In the genomic region with DNA sequence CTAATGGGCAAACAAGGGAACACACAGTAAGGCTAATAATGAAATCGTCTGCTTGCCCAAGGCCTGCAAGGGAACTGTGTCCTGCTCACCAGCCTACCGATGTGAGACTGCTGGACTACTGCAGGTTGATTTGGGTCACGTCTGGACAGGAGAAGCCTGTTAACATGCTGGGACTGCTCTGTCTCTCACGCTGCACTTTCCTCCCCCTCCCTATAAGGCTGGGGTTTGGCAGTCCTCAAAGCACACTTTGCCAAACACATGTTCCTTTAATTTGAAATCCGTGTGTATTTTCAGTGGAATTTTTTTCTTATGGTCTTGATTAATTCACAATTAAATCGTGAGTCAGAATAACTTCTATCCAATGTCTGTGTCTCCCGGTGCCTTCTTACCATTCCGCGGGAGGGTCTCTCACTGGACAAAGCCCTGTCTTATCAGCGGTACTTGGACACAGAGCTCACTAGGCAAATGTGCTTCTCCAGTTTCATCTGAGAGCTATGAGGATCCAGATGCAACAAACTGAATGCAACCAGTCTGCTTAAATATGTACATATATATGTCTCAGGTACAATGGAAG, we compare ENCODE assay signal across 16 mouse cellular contexts.
DNase-seq lines count a peak whose midpoint lies in the region; ATAC-seq and TF ChIP-seq lines count a peak whose summit lies in the region.
"Had no signal": no experiment of that assay in that cellular context is flagged by ENCODE, and none has a peak within 500 bp of the region (broad histone marks: within the 10 kb centered on the region; RNA-seq: fewer than 3 reads in every experiment).

No protein-coding gene starts in this region.

- no peak for ATAC-seq in lung, postnatal 0 days
- ATAC-seq in limb, embryonic 15.5 days (ENCODE audit: insufficient number of reproducible peaks, low FRiP score, low TSS enrichment, low read depth), result no peak; the same call in 1 of the 2 replicates
- ATAC-seq: CD4-positive, CD25-positive, alpha-beta regulatory T cell, adult 4 months had no signal

- no peak overlapping the region for H3K4me2 ChIP-seq in lung, postnatal 0 days (replicated peaks; ENCODE audit: low read depth, low read length)
- no peak overlapping the region for H3K4me2 ChIP-seq in limb, embryonic 15.5 days
- H3K4me2 ChIP-seq: hindbrain, embryonic 15.5 days; midbrain, embryonic 12.5 days had no signal

- DNase-seq in heart, adult 18-20 months, result peak; percentile 21 to 34
- DNase-seq in heart, embryonic 10.5 days (ENCODE audit: low spot score), result no peak
- DNase-seq in lung, postnatal 0 days (ENCODE audit: low spot score), result peak; percentile 8
- DNase-seq in lung, adult 18-20 months, result no peak
- peak; percentile 14 for DNase-seq in gastrocnemius, postnatal 25 days
- DNase-seq in kidney, postnatal 36 days, result no peak
- DNase-seq in thymus, adult 2 months, result no peak
- DNase-seq: cerebellum, adult 9-11 months; kidney, adult 18-20 months; liver; lung, postnatal 14 days had no signal

- no peak for TF ChIP-seq POLR2A in thymus, adult 2 months (IDR thresholded peaks at IDR 0.05; ENCODE audit: control insufficient read depth, extremely low read depth, insufficient read depth, low read length, poor library complexity)

- no peaks in the 10 kb centered on the region for H3K9me3 ChIP-seq in heart, embryonic 10.5 days
- H3K9me3 ChIP-seq in lung, postnatal 0 days (ENCODE audit: low read length), result no peaks in the 10 kb centered on the region
- H3K9me3 ChIP-seq in limb, embryonic 15.5 days, result no peaks in the 10 kb centered on the region
- H3K9me3 ChIP-seq: hindbrain, embryonic 15.5 days; midbrain, embryonic 12.5 days had no signal

- no peak for TF ChIP-seq EP300 in lung, postnatal 0 days (IDR thresholded peaks at IDR 0.05)

- no peaks in the 10 kb centered on the region for H3K36me3 ChIP-seq in heart, embryonic 10.5 days
- no peaks in the 10 kb centered on the region for H3K36me3 ChIP-seq in lung, postnatal 0 days (ENCODE audit: insufficient read depth, low read length)
- no peaks in the 10 kb centered on the region for H3K36me3 ChIP-seq in limb, embryonic 15.5 days
- no peaks in the 10 kb centered on the region for H3K36me3 ChIP-seq in thymus, adult 2 months (ENCODE audit: control insufficient read depth, insufficient read depth, low read length)
- H3K36me3 ChIP-seq: hindbrain, embryonic 15.5 days; midbrain, embryonic 12.5 days had no signal

- H3K4me3 ChIP-seq in heart, embryonic 10.5 days, result no peak overlapping the region
- no peak overlapping the region for H3K4me3 ChIP-seq in lung, postnatal 0 days (ENCODE audit: low read depth, low read length)
- H3K4me3 ChIP-seq in limb, embryonic 15.5 days, result no peak overlapping the region
- H3K4me3 ChIP-seq in thymus, adult 2 months (ENCODE audit: control insufficient read depth, insufficient read depth, low read length), result no peak overlapping the region
- H3K4me3 ChIP-seq: hindbrain, embryonic 15.5 days; midbrain, embryonic 12.5 days had no signal

- H3K27me3 ChIP-seq in heart, embryonic 10.5 days (ENCODE audit: insufficient read depth, poor library complexity, severe bottlenecking), result no peaks in the 10 kb centered on the region
- no peaks in the 10 kb centered on the region for H3K27me3 ChIP-seq in lung, postnatal 0 days (replicated peaks; ENCODE audit: insufficient read depth, low read length)
- H3K27me3 ChIP-seq in limb, embryonic 15.5 days, result no peaks in the 10 kb centered on the region
- no peaks in the 10 kb centered on the region for H3K27me3 ChIP-seq in thymus, adult 2 months (ENCODE audit: control insufficient read depth, insufficient read depth, low read length)
- H3K27me3 ChIP-seq: hindbrain, embryonic 15.5 days; midbrain, embryonic 12.5 days had no signal

- WGBS in heart, embryonic 10.5 days, result 67% methylated on average over 10 of the region's 10 CpGs
- WGBS in lung, postnatal 0 days, result 62% methylated on average over 10 of the region's 10 CpGs
- 32% methylated on average over 10 of the region's 10 CpGs for WGBS in limb, embryonic 15.5 days
- WGBS in thymus, adult 2 months, result 88% methylated on average over 10 of the region's 10 CpGs

- no peak overlapping the region for H3K27ac ChIP-seq in heart, embryonic 10.5 days
- H3K27ac ChIP-seq in lung, postnatal 0 days (ENCODE audit: low read length), result no peak overlapping the region
- H3K27ac ChIP-seq in limb, embryonic 15.5 days, result 0 out of 2 replicates have a peak overlapping the region, but pooled peaks have one; percentile 19
- H3K27ac ChIP-seq in thymus, adult 2 months (ENCODE audit: control insufficient read depth, insufficient read depth, low read length), result no peak overlapping the region
- H3K27ac ChIP-seq: hindbrain, embryonic 15.5 days; midbrain, embryonic 12.5 days; stomach, postnatal 0 days had no signal

- no peaks in the 10 kb centered on the region for H3K4me1 ChIP-seq in heart, embryonic 10.5 days
- peaks cover 4% of the 10 kb centered on the region; the same call in 1 of the 2 replicates for H3K4me1 ChIP-seq in lung, postnatal 0 days (ENCODE audit: insufficient read depth, low read depth, low read length)
- peaks cover 18% of the 10 kb centered on the region for H3K4me1 ChIP-seq in limb, embryonic 15.5 days
- no peaks in the 10 kb centered on the region for H3K4me1 ChIP-seq in thymus, adult 2 months (replicated peaks; ENCODE audit: control insufficient read depth, insufficient read depth, low read length)
- H3K4me1 ChIP-seq: hindbrain, embryonic 15.5 days; midbrain, embryonic 12.5 days had no signal

- TF ChIP-seq CTCF in lung, postnatal 0 days (IDR thresholded peaks at IDR 0.05), result no peak
- TF ChIP-seq CTCF in thymus, adult 2 months (IDR thresholded peaks at IDR 0.05; ENCODE audit: borderline replicate concordance, control insufficient read depth, extremely low read depth, insufficient read depth, low read length, poor library complexity), result no peak

- H3K9ac ChIP-seq in lung, postnatal 0 days (replicated peaks; ENCODE audit: low read depth), result no peak overlapping the region
- no peak overlapping the region for H3K9ac ChIP-seq in limb, embryonic 15.5 days
- H3K9ac ChIP-seq: hindbrain, embryonic 15.5 days; midbrain, embryonic 12.5 days had no signal

Comparison
In these comparisons a context has a peak if more than half of its experiments do, and no peak if none do; other contexts are left out.
1. DNase-seq: peak in heart, adult 18-20 months (2 of 2), lung, postnatal 0 days (single experiment) and gastrocnemius, postnatal 25 days (single experiment); none in heart, embryonic 10.5 days (single experiment), lung, adult 18-20 months (0 of 2), kidney, postnatal 36 days (0 of 2) and thymus, adult 2 months (single experiment).